Mouse (Mus musculus): ENCODE measurements around the gene Hist1h2bn. TPM values are rescaled to one million over a fixed set of nuclear protein-coding genes. Genes with fewer than 3 reads are reported as not detected.
"Not testable (repeated sequence)": the region's sequence is repeated elsewhere in the genome, so short reads cannot be mapped to it uniquely, and the experiment has no call there.

The Hist1h2bn gene
- polyA plus RNA-seq (2015; fragmentation: Nextera tagmentation; extraction: Ambion mirVana) = 22.7 and 35.8 TPM in 2 replicates

- DNase-seq (ENCODE audit: low spot score) = peak; percentile 95
Observed at GRCm38 (mm10) chr13:21753524-21754285, at the start of gene Hist1h2bn, which contains the start of gene Hist1h2ak. Gene Hist1h2bn (plus strand): TSS chr13:21754123. Gene Hist1h2ak (minus strand): TSS chr13:21753827.

GRCm38 (mm10) chr13:21706669-21707068, 47.3 kb upstream of the Hist1h2bn start:
- DNase-seq (ENCODE audit: low spot score) = no peak

- DNase-seq (ENCODE audit: low spot score) = peak; percentile 88
Observed at GRCm38 (mm10) chr13:21710031-21710711, 43.8 kb upstream of the Hist1h2bn start.

GRCm38 (mm10) chr13:21710821-21711525, 43.0 kb upstream of the Hist1h2bn start:
- DNase-seq (ENCODE audit: low spot score) = peak; percentile 89

GRCm38 (mm10) chr13:21711698-21712097, 42.2 kb upstream of the Hist1h2bn start:
- DNase-seq (ENCODE audit: low spot score) = no peak

GRCm38 (mm10) chr13:21714725-21715124, 39.2 kb upstream of the Hist1h2bn start:
- DNase-seq (ENCODE audit: low spot score) = peak; percentile 80

- DNase-seq (ENCODE audit: low spot score) = peak; percentile 55
Observed at GRCm38 (mm10) chr13:21715131-21715863, 38.6 kb upstream of the Hist1h2bn start.

GRCm38 (mm10) chr13:21715864-21716539, 37.9 kb upstream of the Hist1h2bn start, which contains the start of the genes Hist1h2bl and Hist1h2ai:
Gene Hist1h2bl (minus strand): TSS chr13:21716143.
Gene Hist1h2ai (plus strand): TSS chr13:21716422.
- peak; percentile 96 for DNase-seq (ENCODE audit: low spot score)

GRCm38 (mm10) chr13:21716540-21717391, 37.2 kb upstream of the Hist1h2bn start:
- not testable (repeated sequence) for DNase-seq (ENCODE audit: low spot score)

GRCm38 (mm10) chr13:21717397-21718357, 36.2 kb upstream of the Hist1h2bn start, which contains the start of gene Hist1h3h:
Gene Hist1h3h (plus strand): TSS chr13:21717659.
- peak; percentile 93 for DNase-seq (ENCODE audit: low spot score)

GRCm38 (mm10) chr13:21718381-21719080, 35.4 kb upstream of the Hist1h2bn start:
- DNase-seq (ENCODE audit: low spot score) = peak; percentile 36

GRCm38 (mm10) chr13:21721107-21721756, 32.7 kb upstream of the Hist1h2bn start:
- peak; percentile 43 for DNase-seq (ENCODE audit: low spot score)

- peak; percentile 93 for DNase-seq (ENCODE audit: low spot score)
Observed at GRCm38 (mm10) chr13:21721757-21722372, 32.1 kb upstream of the Hist1h2bn start, which contains the start of gene Hist1h2bm. Gene Hist1h2bm (plus strand): TSS chr13:21722044.

GRCm38 (mm10) chr13:21722373-21722925, 31.5 kb upstream of the Hist1h2bn start:
- DNase-seq (ENCODE audit: low spot score) = peak; percentile 29

GRCm38 (mm10) chr13:21722993-21723836, 30.7 kb upstream of the Hist1h2bn start:
- no peak for DNase-seq (ENCODE audit: low spot score)
